Mouse (Mus musculus) cortical plate, adult 2 months (tissue): ENCODE data around the gene Rbm24.

Experiments
- CTCF ChIP-seq: fragments of 200-500 bp; IDR thresholded peaks from 2 replicates; pipeline ENCODE4 v1.5.1; 2011; ENCODE audit warnings: mild to moderate bottlenecking, control low read depth, low read length; ENCODE audit not compliant: insufficient read depth; ENCODE audit errors: extremely low read depth
- POLR2A ChIP-seq: fragments of 200-500 bp; IDR thresholded peaks from 2 replicates; pipeline ENCODE4 v1.6.1; 2011; ENCODE audit warnings: mild to moderate bottlenecking, low read length, control low read depth; ENCODE audit not compliant: insufficient read depth; ENCODE audit errors: extremely low read depth

GRCm38 (mm10) chr13:46459546-46459945, 41.3 kb downstream of the Rbm24 start:
- TF ChIP-seq POLR2A (no peak), CTCF (no peak)
